Mouse (Mus musculus) small intestine, adult 2 months (tissue): ENCODE data around the gene Tsnax.

ENCODE experiments used
- CTCF ChIP-seq: fragments of 200-500 bp; IDR thresholded peaks from 2 replicates; pipeline ENCODE4 v1.5.1; 2012; ENCODE audit warnings: low read depth, mild to moderate bottlenecking, control low read depth, inconsistent platforms, low read length, moderate library complexity, mixed read lengths; ENCODE audit not compliant: insufficient replicate concordance, insufficient read length; ENCODE audit errors: extremely low read depth
- POLR2A ChIP-seq: fragments of 200-500 bp; IDR thresholded peaks from 2 replicates; pipeline ENCODE4 v1.6.1; 2012; ENCODE audit warnings: low read depth, mild to moderate bottlenecking, control low read depth, inconsistent platforms, low read length, moderate library complexity

- TF ChIP-seq CTCF (no peak), POLR2A (no peak)
Measured at GRCm38 (mm10) chr8:125049051-125049750, 36.4 kb downstream of the Tsnax start.
